Mouse (Mus musculus): ENCODE data around the gene Snrnp27.

The Snrnp27 gene

DNA sequence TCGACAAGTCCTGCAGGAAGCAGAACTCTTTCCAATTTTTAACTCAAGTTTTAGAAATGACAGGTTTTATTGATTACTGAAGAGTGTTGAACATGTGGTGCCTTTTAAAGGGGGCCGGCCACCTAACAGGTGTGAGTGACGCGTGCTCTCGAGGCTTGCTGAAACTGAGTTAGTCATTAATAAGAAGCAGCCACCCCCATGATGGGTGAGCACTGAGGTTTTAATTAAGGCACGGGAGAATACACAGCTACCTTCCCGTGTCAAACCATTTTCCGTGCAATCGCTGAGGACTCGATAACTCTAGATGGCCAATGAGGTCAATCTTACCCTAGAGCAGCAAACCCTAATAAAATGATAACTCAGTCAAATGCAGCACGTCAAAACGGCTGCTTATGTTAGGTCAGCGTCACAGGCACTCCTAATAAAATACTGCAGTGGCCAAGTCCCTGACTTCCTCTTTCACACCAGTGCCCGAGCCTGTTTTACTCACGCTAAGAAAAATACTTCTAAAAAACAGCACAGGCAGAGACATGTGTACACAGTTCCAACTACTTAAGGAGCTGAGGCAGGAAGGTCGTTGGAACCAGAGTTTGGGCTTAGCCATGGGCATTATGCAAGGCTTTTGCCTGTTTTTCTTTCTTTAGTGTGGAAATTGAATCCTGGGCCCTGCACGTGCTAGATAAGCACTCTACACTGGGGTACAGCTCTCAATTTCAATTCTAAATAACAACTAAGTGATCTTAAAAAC is 18.6 kb downstream of the Snrnp27 start:
- no peak for ATAC-seq (ENCODE audit: insufficient number of reproducible peaks, low FRiP score, low TSS enrichment)

DNA sequence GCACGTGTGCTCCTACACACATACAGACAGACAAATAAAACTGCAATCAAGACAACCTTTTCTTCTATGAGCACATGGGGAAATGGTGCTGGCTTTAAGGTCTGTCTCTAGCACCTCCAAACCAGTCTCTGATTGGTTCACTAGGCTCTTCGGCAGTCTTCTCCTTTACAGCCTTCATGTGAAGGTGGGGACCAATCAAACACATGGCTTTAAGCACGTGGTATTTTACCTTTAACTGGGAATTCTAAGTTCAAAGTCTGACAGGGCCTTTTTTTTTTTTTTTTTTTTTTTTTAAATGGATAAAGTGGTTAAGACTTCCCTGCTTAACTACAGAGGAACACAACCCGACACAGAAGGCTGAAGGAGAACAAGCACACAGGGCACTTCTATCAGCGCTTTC is 19.2 kb downstream of the Snrnp27 start:
- no peak for ATAC-seq (ENCODE audit: insufficient number of reproducible peaks, low FRiP score, low TSS enrichment)

DNA sequence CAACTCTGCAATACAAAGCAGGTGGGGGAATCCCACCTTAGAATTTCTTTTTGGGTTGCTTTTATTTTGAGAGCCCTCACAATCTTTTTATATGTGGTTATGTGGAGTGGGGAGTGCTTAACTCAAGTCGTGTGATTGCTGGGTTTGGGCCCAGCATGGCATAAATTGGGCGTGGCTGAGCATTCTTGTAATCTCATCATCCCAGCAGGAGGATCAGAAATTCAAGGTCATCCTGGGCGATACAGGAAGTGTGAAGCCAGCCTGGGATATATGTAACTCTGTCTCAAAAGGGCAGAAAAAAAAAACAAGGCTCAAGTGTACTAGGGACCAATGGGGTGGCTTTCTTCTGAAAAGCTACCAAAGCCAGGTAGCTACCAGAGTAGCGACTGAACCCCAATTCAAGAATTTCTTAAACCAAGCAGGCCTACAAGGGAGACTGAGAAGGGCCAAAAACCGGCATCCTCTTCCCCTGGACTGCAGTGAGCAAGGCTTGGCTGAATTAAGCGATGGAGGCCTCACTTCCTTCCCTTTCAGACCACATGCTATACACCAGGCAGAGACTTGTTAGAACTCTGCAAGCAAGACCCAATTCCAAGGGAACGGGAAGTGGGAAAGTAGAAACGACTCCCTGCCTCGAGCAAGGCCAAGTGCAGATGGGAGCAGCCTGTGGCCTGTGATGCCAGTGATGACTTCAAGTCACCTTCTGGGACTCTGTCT is 24.0 kb downstream of the Snrnp27 start:
- ATAC-seq (ENCODE audit: insufficient number of reproducible peaks, low FRiP score, low TSS enrichment), result no peak

DNA sequence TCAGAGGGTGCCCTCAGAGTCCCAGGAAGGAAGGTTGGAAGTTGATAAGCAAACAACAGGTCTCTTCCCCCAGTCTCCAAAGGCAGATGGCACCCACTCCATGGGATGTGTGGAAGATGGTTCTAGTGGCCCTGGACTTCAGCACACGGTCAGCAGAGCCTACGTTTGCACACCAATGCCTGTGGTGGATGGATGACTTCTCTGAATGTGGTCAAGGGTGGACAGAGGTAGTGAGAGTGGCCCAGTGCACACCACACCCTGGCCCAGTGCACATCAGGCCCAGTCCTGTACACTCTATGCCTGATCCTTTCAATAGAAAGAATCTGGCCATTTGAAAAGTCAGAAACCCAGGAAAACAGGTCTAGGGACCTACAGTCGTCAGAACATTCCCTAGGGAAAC is 25.8 kb downstream of the Snrnp27 start:
- no peak for ATAC-seq (ENCODE audit: insufficient number of reproducible peaks, low FRiP score, low TSS enrichment)

DNA sequence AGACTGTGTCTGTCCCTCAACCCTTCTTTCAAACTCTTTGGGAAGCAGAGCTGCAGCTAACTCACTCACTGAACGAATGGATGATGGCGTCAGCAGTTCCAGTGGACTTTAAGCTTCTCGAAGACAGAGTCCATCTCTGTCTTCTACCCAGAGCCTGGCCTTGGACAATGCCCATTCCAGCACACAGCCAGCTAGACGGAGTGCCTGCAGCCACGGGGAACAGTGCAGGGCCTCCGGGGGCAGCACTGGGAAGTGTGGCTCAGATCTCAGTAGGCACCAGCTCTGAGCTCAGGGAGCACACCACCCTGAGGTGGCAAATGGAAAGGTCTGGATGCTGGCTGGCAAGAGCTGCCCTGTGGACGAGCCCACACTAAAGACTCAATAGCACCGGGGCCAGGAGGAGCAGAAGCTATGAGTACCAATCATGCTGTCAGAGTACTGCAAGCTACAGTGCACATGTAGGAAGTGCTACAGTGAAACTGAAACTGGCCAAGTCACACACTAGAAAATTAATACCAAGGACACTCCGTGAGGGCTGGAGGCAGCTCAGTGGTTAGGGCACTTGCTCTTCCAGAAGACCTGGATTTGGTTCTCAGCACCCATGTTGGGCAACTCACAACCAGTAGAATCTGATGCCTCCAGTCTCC is 29.9 kb downstream of the Snrnp27 start:
- ATAC-seq (ENCODE audit: insufficient number of reproducible peaks, low FRiP score, low TSS enrichment), result no peak

DNA sequence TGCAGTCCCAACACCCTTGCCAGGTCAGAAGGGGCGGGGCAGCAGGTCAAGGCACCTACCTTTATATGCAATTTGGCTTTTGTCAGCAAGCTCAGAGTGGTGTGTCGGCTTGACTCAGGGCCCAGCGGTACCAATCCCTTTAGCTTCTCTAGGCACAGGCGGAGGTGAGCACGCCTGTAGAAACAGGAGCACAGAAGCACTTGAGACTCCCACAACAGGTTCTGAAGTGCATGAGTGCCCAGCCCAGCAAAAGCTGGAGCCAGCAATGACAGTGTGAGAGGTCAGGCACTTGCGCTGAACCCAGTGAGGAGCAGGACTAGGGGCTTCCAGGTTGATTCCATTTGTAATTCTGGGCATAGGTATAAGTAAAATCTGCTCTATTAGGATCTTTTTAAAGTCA is 31.3 kb downstream of the Snrnp27 start:
- no peak for ATAC-seq (ENCODE audit: insufficient number of reproducible peaks, low FRiP score, low TSS enrichment)

DNA sequence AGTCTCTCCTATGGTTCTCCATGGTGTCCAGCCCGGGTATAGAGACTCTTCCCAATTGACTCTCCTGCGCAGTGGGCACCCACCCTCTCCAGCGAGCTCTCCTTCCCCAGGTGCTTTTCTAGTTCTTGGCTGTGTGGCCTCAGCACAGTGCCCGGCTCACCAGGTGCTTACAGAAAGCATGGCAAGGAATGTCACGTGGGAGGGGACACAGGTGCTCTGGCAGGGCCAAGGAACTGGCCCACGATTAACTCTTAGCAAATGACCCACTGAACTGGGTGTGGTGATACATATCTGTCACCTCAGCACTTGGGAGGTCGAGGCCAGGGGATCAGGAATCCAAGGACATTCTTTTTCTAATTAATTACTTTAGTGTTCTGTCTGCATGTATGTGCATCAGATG is 38.2 kb downstream of the Snrnp27 start:
- no peak for ATAC-seq (ENCODE audit: insufficient number of reproducible peaks, low FRiP score, low TSS enrichment)

DNA sequence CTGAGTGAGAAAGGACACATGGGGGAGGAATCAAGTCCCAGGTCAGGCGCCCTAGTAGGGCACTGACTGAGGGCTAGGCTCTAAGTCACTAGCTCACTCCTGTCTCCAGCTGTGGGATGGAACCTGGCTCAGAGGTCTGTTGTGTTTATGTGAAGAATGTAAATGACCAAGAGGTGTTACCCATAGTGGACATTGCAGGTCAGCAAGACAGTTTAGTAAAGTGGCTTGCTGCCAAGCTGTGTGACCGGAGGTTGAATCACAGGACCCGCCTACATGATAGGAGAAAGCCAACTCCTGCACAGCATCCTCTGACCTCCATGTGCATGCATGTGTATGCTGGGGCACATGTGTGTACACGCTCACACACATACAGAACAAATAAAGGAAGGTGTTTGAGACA is 38.8 kb downstream of the Snrnp27 start:
- ATAC-seq (ENCODE audit: insufficient number of reproducible peaks, low FRiP score, low TSS enrichment), result no peak

DNA sequence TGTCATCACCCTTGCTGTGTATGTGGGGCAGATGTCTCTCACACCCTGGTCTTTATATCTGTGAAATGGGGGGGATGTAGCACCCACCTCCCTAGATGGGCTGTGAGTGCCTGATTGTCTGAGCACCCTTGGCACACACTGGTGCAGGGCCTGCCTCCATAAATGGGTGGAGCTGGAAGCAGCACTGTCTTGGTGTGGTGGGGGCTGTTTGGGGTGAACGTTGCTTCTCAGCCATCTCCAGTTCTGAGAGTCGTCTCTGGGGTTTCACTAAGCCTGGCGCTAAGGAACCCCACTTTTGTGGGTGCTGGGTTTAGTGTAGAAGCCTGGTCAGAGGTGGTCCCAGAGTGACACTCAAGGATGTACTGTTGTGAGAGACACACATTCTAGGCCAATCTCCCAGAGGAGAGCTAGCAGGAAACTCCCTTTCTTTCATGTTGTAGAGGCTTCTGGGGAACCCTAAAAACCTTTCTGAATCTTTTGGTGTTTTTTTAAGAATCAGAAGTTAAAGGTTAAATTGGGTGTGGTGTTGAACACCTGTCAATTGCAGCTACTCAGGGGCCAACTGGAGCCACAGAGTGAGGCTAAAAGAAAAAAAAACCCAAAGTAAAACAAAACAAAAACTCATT is 39.4 kb downstream of the Snrnp27 start:
- no peak for ATAC-seq (ENCODE audit: insufficient number of reproducible peaks, low FRiP score, low TSS enrichment)

DNA sequence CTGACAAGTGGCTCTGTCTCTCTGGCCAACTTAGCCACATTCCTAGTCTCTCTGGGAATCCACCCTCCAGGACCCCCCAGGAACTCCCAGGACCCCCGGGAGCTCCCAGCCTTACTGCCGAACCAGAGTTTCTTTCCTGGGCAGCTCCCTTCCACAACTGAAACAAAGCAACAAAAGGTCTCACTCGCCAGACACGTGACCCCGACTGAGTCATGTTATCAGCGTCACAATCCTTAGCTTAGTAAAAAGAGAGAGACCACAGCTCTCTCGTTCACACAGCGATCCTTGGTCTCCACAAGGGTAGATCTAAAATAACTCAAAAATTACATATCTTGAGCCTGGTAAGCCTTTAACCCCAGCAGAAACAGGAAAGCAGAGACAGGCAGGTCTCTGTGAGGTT is 42.6 kb downstream of the Snrnp27 start:
- no peak for ATAC-seq (ENCODE audit: insufficient number of reproducible peaks, low FRiP score, low TSS enrichment)

DNA sequence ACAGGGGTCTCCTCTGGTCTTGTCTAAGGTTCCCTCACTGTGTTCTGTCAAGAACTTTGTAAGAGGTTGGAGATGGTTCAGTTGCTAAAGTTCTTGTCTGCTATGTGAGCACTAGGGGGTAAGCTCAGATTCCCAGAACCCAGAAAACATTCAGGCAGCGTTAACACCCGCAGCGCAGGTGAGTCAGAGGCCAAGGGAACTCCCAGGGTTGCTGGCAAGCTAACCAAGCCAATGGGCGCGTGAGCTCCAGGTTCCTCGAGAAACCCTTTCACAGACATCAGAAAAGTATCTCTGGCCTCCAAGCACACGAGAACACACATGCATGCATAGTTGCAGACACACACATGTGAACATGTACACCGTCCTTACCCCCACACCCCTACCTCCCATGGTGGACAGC is 43.5 kb downstream of the Snrnp27 start:
- ATAC-seq (ENCODE audit: insufficient number of reproducible peaks, low FRiP score, low TSS enrichment), result no peak

DNA sequence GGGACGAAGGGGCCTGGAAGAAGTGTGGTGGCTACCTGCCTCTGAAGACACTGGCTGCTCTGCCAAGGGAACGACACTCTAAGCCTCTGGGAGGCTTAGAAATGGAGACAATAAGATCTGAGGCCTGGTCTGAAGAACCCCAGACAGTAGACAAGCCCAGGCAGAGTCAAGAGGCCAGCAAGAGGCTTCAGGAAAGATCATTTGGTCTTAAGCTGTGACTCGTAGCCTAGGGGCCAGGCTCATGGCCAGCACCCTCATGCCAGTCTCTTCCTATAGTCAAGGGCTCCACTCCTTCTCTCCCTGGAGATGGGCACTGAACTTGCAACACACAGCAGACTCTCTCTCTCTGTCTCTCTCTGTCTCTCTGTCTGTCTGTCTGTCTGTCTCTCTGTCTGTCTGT is 44.2 kb downstream of the Snrnp27 start:
- no peak for ATAC-seq (ENCODE audit: insufficient number of reproducible peaks, low FRiP score, low TSS enrichment)

DNA sequence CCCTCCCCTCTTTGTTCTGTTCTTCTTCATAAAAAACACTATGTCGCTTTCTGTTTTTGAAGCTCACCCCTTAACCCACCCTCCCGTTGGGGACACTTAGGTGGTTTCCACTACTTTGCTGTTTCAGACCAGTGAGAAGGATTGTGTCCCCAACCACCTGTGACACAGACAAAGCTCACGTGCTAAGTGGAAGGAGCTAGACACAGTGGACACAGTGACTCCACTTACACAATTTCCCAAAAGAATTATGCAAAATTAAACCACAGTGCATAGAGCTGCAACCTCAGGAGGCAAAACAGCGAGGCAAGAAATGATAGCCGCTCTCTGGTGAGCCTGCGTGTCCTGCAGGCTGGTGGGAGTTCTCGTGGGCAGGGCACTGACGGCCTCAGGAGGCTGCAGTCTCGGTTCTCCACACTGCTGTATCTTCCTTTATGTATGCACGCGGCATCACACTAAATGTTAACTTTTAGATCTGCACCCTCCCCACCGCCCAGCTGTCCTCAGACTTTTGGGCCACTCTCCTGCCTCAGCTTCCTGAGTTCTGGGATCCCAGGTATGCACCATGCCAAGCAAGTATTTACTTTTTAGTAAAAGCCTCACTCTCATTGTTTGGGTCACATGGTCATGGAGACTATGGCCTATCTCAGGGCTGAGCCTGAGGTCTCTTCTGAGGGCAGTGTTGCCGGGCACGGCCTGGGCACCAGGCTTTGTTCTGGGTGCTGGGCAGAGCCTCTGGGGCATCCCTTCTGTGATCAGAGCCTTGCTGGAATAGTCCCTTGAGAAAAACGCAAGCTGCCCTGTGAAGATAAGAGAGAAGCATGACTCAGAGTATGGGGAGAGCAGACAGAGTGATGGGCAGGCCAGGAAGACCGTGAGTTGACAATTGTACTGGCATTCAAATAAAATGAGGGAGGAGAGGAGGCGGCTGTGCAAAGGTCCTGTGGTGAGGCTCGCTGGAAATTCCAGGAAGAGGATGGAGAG is 44.9 kb downstream of the Snrnp27 start:
- no peak for ATAC-seq (ENCODE audit: insufficient number of reproducible peaks, low FRiP score, low TSS enrichment)

DNA sequence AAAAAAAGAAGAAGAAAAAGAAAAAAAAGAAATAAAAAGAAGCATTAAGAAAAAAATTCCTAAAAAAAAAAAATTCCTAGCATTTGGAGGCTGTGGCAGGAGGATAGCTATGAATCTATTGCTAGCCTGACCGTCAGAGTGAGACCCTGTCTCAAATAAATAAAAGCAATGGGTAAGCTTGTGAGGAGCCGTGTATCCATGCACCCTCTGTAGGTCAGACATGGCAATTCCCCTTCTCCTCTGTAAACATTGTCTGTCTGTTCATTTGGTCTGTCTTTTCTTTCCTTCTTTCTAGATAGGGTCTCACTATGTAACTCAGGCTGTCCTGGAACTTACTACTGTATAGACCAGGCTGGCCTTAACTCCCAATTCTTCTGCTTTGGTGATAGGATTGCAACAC is 45.9 kb downstream of the Snrnp27 start:
- ATAC-seq (ENCODE audit: insufficient number of reproducible peaks, low FRiP score, low TSS enrichment), result no peak

DNA sequence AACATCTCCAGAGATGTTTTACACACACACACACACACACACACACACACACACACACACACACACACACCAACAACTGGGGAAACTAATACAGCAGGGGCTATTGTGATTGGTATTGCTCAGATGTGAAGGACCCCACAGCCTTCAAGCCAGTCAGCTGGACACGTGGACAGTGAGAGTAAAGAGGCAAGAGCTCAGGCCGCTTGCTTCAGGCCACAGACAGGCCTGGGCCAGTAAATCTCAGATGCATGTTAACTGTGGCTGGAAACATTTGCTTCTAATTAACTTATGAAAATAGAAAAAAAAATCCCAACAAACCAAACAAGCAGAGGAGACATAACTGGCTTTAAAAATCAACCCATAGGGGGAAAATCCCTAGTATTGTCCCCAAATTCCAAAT is 46.5 kb downstream of the Snrnp27 start:
- ATAC-seq (ENCODE audit: insufficient number of reproducible peaks, low FRiP score, low TSS enrichment), result no peak

DNA sequence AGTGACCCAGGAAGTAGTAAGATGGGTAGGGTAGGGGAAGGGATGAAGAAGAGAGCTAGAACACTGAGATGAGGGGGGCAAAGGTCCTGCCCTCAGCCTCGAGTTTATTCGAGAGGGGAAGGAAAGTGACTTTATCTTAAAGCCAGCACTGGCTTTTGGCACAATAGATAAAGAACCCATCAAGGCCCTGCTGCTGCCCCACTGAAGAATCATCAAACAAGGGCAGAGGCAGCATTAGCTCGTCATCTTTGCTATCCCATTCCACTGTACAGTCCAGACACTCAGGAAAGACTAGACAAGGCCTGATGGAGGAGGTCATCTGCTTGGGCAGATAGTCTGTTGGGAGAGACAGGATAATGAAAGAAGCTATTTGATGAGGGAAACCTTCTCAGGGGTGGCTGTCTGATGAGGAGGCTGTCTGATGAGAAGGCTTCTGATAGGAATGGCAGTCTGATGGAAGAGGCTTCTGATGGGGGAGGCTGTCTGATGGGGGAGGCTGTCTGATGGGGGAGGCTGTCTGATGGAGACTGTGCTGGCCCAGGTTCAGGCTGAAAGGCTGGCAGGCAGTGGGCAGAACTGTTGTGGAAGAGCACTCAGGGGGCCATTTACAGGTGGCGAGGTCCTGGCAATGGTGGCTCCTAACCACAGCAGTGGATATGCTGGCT is 47.0 kb downstream of the Snrnp27 start:
- ATAC-seq (ENCODE audit: insufficient number of reproducible peaks, low FRiP score, low TSS enrichment), result no peak

DNA sequence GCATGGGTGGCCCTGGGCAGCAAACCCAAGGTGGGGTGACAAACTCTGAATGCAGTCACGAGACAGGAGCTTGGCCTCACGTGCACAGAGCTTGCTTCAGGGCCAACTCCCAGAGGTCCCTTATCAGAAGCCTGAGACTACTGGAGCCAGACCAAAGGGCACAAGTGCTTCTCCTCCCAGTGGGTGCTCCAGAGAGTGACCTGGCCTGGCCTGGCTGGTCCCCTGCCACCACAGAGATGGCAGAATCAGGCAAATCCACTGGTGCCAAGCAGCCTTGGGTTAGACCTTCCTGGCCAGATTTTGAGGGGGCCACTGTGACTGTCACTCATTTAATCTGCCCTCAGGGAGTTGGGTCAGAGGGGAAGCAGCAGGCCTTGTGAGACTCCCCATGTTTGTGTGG is 47.8 kb downstream of the Snrnp27 start:
- no peak for ATAC-seq (ENCODE audit: insufficient number of reproducible peaks, low FRiP score, low TSS enrichment)

DNA sequence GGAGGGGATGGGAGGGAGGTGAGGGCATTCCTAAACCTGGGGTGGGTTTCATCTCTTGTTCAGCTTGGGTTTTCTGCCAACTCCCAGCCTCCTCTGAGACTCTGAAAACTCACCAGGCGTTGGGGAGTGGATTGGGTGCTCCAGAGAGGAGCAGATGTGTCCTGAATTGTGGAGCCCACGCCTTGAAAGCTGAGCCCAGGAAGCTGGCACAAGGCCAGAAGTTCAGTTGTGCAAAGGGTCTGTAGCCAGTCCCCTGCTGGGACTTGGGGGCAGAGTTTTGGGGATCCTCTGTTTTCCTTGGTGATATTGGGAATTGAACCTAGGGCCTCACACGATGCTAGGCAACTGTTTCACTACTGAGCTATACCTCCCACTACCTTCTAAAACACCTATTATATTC is 54.2 kb downstream of the Snrnp27 start:
- no peak for ATAC-seq (ENCODE audit: insufficient number of reproducible peaks, low FRiP score, low TSS enrichment)

DNA sequence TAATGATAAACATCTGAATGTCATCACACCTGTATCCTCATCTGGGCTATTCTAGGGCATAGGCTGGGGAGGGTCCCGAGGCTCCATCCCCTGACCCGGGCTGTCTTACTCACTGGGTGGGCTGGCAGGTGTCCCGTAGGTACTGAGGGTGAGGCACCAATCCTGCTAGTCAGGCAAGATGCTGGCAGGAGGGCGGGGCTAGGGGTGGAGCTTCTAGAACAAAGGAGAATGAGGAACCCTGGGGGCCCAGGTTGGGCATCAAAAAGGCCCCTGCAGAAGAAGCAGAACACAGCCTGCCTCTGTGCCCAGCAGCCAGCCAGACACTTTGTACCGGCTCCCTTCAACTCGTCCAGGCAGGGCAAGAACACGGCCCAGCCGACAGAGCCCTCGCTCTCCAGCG is 56.4 kb downstream of the Snrnp27 start, which contains the start of gene Asprv1:
Gene Asprv1 (plus strand): TSS at position 219 of the 400 bp plus-strand sequence.
- ATAC-seq (ENCODE audit: insufficient number of reproducible peaks, low FRiP score, low TSS enrichment), result no peak

All from cerebellum, adult (tissue).